Mouse (Mus musculus): ENCODE data around the gene Spcs2. TPM values are rescaled to one million over a fixed set of nuclear protein-coding genes. Genes with fewer than 3 reads are reported as not detected.

Gene Spcs2
- polyA plus RNA-seq, 1 experiment from 2014 or later, result 206 TPM

DNA sequence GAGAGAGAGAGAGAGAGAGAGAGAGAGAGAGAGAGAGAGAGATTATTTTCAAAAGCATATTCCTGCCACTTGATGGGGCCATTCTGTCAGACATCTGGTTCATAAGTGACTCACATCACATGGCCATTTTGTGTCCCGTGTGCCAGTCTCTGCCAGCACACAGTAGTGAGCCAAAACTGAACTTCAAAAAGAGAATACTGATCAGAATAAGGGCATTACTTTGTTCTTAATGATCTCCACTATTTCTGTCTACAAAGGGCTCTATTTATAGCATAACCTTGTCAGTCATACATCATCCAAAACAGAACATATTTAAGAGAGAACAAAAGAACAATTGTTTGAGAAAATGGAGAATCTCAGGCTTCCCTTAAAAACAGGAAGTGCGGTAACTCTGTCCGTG lies 28.2 kb upstream of the Spcs2 start:
- DNase-seq (ENCODE audit: low read depth, low spot score) (no peak), ATAC-seq (no peak)
- TF ChIP-seq CTCF (IDR thresholded peaks at IDR 0.05), result peak; percentile 22
- peaks cover 1% of the 10 kb centered on the region for H3K27me3 ChIP-seq
- ChIA-PET POLR2A (no interaction called here), CTCF (interaction anchor here (0.7 kb wide), 1 partner anchor 298 kb away, joined by 3 read pairs; no protein-coding TSS in a partner anchor)
- in situ Hi-C loops (cut with MboI; ENCODE audit: low pct_unique_long_range_greater_than_20kb), result no loop called here

DNA sequence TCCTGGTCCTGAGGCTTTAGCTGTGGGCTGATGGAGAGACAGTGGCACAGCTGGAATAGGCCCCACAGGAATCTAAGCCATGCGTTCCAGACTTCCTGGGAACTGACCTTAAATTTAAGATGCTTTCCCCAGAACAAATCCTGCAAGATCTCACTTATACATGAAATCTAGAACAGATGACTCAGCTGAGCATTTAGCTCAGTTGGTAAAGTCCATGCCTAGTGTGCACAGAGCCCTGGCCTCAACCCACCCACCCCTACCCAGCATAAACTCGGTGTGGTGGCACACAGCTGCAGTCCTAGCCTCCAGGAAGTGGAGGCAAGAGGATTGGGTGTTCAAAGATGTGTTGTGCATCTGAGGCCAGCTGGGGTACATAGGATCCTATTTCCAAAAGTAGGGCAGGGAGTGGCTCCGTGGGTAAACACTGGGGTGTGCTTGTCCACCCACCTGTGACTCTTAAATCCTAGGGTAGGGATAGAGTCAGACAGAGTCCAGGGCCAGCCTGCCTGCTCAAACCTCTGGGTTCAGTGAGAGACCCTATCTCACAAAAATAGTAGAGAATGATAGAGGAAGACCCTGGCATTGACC lies 27.0 kb upstream of the Spcs2 start:
- in situ Hi-C loops (cut with MboI; ENCODE audit: low pct_unique_long_range_greater_than_20kb), result no loop called here
- ATAC-seq (no peak), DNase-seq (ENCODE audit: low read depth, low spot score) (no peak)
- POLR2A ChIA-PET, result no interaction called here
- CTCF ChIA-PET, result no interaction called here
- TF ChIP-seq CTCF (IDR thresholded peaks at IDR 0.05), result no peak
- H3K27me3 ChIP-seq, result peaks cover 4% of the 10 kb centered on the region

DNA sequence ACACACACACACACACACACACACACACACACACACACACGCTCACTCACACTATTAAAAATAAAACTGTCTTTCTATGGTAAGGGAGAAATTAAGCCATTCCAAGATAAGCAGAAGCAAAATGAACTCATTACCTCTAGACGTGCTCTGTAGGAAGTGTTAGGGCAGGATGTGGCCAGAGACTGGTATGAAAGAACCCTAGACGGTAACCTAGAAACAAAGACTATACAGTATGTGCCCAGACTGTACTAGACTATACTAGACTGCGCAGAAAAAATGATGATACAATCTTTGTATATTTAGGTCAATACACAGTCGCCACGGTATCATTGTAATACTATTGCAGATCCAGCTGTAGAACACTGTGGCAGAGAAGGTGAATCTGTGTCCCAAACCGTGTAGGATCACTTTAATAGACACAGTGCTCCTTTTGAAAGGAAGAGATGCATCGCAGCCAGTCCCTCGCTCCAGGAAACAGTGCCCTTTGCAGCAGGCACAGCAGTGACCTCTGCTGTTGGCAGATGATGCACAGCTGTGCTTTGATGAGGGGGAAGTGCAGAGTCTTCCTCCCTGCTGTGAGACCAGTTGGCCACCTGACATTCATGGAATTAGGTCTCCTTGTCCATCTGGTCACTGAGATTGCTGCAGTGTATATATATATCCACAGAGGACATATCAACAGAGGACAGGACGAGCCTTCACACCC lies 26.1 kb upstream of the Spcs2 start:
- DNase-seq (ENCODE audit: low read depth, low spot score) (no peak), ATAC-seq (no peak)
- in situ Hi-C loops (cut with MboI; ENCODE audit: low pct_unique_long_range_greater_than_20kb), result no loop called here
- peaks cover 4% of the 10 kb centered on the region for H3K27me3 ChIP-seq
- ChIA-PET CTCF (no interaction called here), POLR2A (no interaction called here)
- peak; percentile 25 for TF ChIP-seq CTCF (IDR thresholded peaks at IDR 0.05)

DNA sequence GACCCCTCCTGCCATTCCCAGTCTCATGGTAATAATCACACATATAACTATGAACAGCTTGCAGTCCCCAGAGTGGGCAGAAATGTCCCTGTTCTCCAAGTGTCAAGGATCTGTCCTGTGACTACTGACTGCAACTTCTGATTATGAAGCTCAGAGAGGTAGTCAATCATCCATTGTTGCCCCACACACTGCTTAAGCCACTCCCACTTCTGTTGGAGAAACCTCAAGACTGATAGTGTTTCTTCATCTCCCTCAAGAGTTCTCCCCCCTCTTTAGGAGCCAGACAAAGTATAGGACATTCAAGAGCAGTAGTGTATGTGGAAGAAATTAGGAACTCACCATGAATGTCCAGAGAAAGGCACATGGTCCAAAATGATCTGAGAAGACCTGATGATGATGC lies 24.5 kb upstream of the Spcs2 start:
- ChIA-PET CTCF (no interaction called here), POLR2A (no interaction called here)
- H3K27me3 ChIP-seq, result peaks cover 4% of the 10 kb centered on the region
- TF ChIP-seq CTCF (IDR thresholded peaks at IDR 0.05), result no peak
- DNase-seq (ENCODE audit: low read depth, low spot score) (no peak), ATAC-seq (no peak)
- in situ Hi-C loops (cut with MboI; ENCODE audit: low pct_unique_long_range_greater_than_20kb), result no loop called here

DNA sequence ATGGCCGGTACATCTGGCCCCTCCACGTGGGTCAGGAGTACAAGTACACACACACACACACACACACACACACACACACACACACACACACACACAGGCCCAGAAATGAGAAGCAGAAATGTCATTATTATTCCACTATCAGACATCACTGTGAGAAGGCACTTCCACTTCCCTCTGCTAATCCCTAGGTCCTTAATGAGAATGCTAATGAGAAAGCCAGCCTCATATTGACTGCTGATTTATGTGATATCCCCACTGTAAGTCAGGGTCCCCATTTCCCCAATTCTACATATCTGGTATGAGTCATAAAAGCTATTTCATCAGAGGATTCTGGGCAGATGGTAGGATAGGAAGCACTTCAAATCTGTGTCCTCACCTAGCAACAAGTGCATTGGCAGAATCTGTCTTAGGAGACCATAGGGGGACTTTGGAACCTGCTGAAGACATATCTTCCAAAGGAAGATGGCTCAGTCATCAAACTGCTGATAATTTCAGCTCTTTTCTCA lies 24.0 kb upstream of the Spcs2 start:
- POLR2A ChIA-PET, result no interaction called here
- peaks cover 4% of the 10 kb centered on the region for H3K27me3 ChIP-seq
- ATAC-seq, result no peak

DNA sequence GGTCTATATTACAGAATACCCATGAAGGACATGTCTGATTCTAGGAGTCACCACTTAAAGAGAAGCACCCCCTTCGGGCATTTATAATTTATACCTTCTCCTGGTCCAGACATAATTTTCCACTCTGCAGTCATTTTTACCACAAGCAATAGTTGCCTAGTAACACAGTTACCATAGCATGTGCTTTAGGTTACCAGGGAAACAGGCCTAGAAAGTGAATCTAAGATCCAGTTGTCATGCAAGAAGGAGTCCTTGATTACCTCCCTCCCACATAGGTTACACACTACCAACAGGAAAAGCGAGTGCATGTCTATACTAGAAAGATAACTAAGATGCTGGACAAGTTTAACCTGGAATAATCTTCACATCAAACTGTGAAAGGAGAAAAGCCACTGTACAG lies 15.0 kb upstream of the Spcs2 start:
- CTCF ChIA-PET, result no interaction called here
- POLR2A ChIA-PET, result no interaction called here
- in situ Hi-C loops (cut with MboI; ENCODE audit: low pct_unique_long_range_greater_than_20kb), result loop anchor here (5.0 kb wide), 2 partner anchors 66 to 221 kb away; no protein-coding TSS in a partner anchor
- TF ChIP-seq CTCF (IDR thresholded peaks at IDR 0.05), result no peak
- no peak for DNase-seq (ENCODE audit: low read depth, low spot score)
- peaks cover 16% of the 10 kb centered on the region for H3K27me3 ChIP-seq
- ATAC-seq, result no peak

More for the DNA sequence above, 24.0 kb upstream of the Spcs2 start:
- TF ChIP-seq CTCF (IDR thresholded peaks at IDR 0.05), result no peak
- in situ Hi-C loops (cut with MboI; ENCODE audit: low pct_unique_long_range_greater_than_20kb), result no loop called here
- DNase-seq (ENCODE audit: low read depth, low spot score), result no peak
- CTCF ChIA-PET, result interaction anchor here (1.2 kb wide), 1 partner anchor 13 kb away, joined by 5 read pairs; no protein-coding TSS in a partner anchor

DNA sequence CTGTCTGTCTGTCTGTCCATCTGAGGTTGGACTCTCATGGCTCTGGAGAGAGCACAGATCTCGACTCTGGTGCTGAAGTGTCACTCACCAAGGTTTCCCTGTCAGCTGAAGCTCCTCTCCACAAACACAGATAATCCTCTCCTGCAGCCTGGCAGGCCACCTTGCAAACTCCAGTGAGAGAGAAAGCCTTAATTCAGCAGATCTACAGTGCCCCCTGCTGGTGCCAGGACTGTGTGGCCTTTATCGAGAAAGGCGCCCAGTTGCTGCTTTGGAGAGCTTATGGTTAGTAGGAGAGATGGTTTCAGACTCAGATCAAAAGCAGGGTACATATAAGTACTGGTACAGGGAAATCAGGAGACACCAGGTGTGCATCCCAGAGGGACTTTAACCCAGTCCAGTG lies 13.1 kb upstream of the Spcs2 start:
- DNase-seq (ENCODE audit: low read depth, low spot score), result no peak
- ChIA-PET CTCF (interaction anchor here (0.7 to 3.9 kb wide), 11 partner anchors 12 to 285 kb away, joined by 3 to 16 read pairs (median 3); no protein-coding TSS in a partner anchor), POLR2A (no interaction called here)
- ATAC-seq, result peak; percentile 39
- peaks cover 16% of the 10 kb centered on the region for H3K27me3 ChIP-seq
- in situ Hi-C loops (cut with MboI; ENCODE audit: low pct_unique_long_range_greater_than_20kb), result loop anchor here (5.0 kb wide), 2 partner anchors 64 to 219 kb away; no protein-coding TSS in a partner anchor
- TF ChIP-seq CTCF (IDR thresholded peaks at IDR 0.05), result peak; percentile 81

DNA sequence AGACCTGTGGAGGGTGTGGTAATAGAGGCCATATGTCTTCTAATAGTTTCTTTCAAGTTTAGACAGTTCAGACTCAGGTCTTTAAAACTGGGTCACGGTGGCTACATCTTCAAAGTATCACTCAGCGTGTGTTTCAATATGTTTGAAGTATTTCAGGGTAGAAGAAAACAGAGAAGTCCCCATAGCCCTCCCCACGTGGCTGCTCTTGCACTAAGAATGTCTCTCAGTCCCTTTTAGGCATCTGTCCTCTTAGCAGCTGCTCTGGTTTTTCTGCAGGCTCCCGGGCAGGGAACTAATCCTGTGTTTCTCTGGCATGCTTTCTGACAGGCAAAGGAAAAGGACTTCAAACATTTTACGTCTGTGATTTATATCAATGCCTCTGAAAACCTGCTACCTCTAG lies 12.6 kb upstream of the Spcs2 start:
- no peak for TF ChIP-seq CTCF (IDR thresholded peaks at IDR 0.05)
- in situ Hi-C loops (cut with MboI; ENCODE audit: low pct_unique_long_range_greater_than_20kb), result loop anchor here (5.0 kb wide), 2 partner anchors 64 to 219 kb away; no protein-coding TSS in a partner anchor
- H3K27me3 ChIP-seq, result peaks cover 16% of the 10 kb centered on the region
- POLR2A ChIA-PET, result no interaction called here
- ATAC-seq (no peak), DNase-seq (ENCODE audit: low read depth, low spot score) (no peak)
- CTCF ChIA-PET, result interaction anchor here (0.7 to 3.9 kb wide), 9 partner anchors 11 to 284 kb away, joined by 3 to 16 read pairs (median 3); no protein-coding TSS in a partner anchor

DNA sequence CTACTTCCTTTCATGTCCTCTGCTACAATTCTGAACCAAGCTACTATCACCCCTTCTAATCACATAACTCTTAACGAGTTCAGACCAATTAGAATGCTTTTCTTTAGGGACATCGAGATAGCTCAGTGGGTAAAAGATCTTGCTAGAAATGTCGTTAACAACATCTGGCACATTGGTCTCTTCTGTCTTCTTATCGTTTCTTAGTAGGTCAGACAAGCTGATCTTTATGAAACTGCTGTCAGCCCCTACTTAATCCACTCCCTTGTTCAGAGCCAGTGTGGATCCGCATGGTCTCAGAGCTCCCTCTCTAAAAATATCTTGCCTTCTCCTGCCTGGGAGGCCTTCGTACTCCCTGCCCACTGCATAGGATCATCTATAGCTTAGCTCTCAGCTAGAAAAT lies 10.7 kb upstream of the Spcs2 start:
- ATAC-seq (no peak), DNase-seq (ENCODE audit: low read depth, low spot score) (no peak)
- no peak for TF ChIP-seq CTCF (IDR thresholded peaks at IDR 0.05)
- ChIA-PET CTCF (interaction anchor here (0.9 to 3.9 kb wide), 3 partner anchors 9 to 215 kb away, joined by 4 to 16 read pairs (median 4); no protein-coding TSS in a partner anchor), POLR2A (no interaction called here)
- peaks cover 11% of the 10 kb centered on the region for H3K27me3 ChIP-seq
- in situ Hi-C loops (cut with MboI; ENCODE audit: low pct_unique_long_range_greater_than_20kb), result loop anchor here (5.0 kb wide), 1 partner anchor 257 kb away; no protein-coding TSS in a partner anchor

DNA sequence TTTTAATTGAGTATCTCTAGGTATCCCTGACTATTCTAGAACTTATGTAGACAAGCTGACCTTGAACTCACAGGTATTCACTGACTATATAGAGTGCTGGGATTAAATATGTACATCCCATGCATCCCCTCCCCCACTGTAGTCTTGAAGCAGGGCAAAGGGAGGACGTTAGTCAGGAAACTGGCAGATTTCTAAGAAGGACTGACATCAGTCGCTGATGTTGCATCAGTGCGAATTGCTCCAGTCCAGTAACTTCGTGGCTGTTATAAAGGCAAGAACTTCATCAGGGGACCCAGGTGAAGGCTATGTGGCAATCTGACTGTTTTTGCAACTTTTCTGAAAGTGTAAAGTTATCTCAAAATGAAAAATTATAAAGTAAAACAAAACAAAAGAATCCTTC lies 6.0 kb upstream of the Spcs2 start:
- POLR2A ChIA-PET, result interaction anchor here (1.2 kb wide), 1 partner anchor 11 kb away, joined by 3 read pairs; no protein-coding TSS in a partner anchor

DNA sequence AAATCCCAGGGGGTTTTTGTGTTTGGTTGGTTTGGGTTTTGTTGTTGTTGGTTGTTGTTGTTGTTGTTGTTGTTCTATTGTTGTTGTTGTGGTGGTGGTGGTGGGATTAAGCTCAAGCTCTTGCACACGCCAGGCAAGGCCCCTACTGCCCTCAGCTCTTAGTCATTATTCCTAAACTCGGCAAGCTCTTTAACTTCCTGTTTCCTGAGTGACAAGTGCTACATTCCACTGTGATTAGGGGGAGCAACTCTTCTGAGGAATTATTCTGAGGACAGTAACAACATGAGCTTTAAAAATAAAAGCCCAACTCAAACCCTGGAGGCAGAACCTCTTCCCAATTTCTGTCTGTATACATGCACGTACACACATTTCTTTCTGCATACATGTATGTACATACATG lies 2.0 kb upstream of the Spcs2 start:
- ChIA-PET CTCF (interaction anchor here (0.7 to 1.1 kb wide), 2 partner anchors 9 to 11 kb away, joined by 3 to 4 read pairs; no protein-coding TSS in a partner anchor), POLR2A (interaction anchor here (0.6 kb wide), 1 partner anchor 186 kb away, joined by 3 read pairs; no protein-coding TSS in a partner anchor)
- no peak for TF ChIP-seq CTCF (IDR thresholded peaks at IDR 0.05)
- in situ Hi-C loops (cut with MboI; ENCODE audit: low pct_unique_long_range_greater_than_20kb), result no loop called here
- DNase-seq (ENCODE audit: low read depth, low spot score) (no peak), ATAC-seq (no peak)
- H3K27me3 ChIP-seq, result peaks cover 4% of the 10 kb centered on the region

More for the DNA sequence above, 6.0 kb upstream of the Spcs2 start:
- ATAC-seq, result no peak
- CTCF ChIA-PET, result no interaction called here
- TF ChIP-seq CTCF (IDR thresholded peaks at IDR 0.05), result no peak
- no peak for DNase-seq (ENCODE audit: low read depth, low spot score)
- in situ Hi-C loops (cut with MboI; ENCODE audit: low pct_unique_long_range_greater_than_20kb), result no loop called here
- peaks cover 4% of the 10 kb centered on the region for H3K27me3 ChIP-seq

Data from Patski (cell line).